Mouse (Mus musculus): ENCODE results near the gene Dhh.

The Dhh gene

GRCm38 (mm10) chr15:98851229-98851818 lies 47.0 kb downstream of the Dhh start:
- no peak for DNase-seq (ENCODE audit: low read depth)

GRCm38 (mm10) chr15:98850668-98851067 lies 47.7 kb downstream of the Dhh start:
- DNase-seq (ENCODE audit: low read depth), result no peak

DNA sequence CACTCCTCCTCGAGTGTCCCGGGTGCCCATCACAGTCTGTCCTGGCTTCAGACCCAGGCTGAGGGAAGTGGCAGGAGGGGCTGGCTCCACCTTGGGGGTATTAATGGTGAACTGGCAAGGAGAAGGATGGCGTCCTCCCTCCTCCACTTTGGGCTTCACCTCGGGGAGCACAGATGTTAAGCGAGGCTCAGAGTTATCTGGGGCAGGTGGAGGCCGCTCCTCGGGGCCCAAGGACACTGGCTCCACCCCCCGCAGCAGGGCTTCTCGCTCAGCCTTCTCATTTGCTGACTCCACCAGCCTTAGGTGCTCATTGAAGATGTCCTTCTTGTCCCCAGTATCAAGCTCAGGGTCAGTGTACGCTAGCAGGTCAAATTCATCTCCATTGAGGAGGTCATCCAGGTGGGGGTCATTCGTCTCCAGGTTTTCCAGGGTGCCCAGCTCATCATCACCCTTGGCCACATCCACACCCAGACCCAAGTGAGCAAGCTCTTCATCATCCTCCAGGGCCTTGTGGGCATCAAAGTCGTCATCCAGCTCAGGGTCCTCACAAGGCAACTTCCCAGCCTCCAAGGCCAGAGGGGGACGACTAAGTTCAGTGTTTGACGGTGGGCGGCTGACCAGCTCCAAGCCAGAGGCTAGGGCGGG lies 48.3 kb downstream of the Dhh start:
- DNase-seq (ENCODE audit: low read depth), result no peak

GRCm38 (mm10) chr15:98849165-98849564 lies 49.2 kb downstream of the Dhh start:
- DNase-seq (ENCODE audit: low read depth), result no peak

- DNase-seq (ENCODE audit: low read depth), result no peak
Observed at GRCm38 (mm10) chr15:98846140-98846539, 52.2 kb downstream of the Dhh start.

DNA sequence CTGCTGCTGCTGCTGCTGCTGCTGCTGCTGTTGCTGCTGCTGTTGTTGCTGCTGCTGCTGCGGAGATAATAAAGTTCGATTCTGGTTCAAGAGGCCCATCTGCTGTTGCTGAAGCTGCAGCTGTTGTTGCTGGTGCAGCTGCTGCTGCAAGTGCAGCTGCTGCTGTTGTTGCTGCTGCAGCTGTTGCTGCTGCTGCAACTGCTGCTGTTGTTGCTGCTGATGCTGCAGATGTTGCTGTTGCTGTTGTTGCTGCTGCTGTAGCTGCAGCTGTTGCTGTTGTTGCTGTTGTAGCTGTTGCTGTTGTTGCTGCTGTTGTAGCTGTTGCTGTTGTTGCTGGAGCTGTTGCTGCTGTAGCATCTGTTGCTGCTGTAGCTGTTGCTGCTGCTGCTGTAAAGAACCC lies 53.2 kb downstream of the Dhh start:
- DNase-seq (ENCODE audit: low read depth), result no peak

- DNase-seq (ENCODE audit: low read depth), result no peak
Observed at GRCm38 (mm10) chr15:98843595-98844223, 54.6 kb downstream of the Dhh start.

Measured in c-Kit-positive CD71-negative TER-119-negative erythroid progenitor cells, embryonic 14.5 days (primary cell).